Mouse (Mus musculus): ENCODE measurements at regions not wholly inside any gene's neighbourhood (a gene's known extent, or its start where the extent isn't known, plus 50 kb on each side); places are given as distances from the start of the nearest gene placed in this dataset.

DNA sequence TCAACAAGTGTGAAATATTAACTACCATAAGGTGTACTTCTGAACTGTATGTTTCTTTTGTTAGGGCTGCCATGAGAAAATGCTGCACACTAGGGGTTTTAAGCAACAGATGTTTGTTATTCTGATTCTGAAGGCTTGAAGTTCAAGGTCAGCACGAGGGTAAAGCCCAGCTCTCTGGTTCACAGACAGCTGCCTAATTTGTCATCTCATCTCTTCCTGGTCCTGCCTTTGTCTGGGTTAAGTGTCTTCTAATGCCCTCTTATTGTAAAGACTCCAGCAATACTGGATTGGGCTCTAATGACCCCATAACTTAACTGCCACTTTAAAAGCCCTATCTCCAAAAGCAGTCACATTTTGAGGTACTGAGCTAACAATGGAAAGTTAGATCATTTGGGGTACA, 209.9 kb upstream of the Trib2 start:
- in situ Hi-C loops (cut with MboI, MseI), result no loop called here

DNA sequence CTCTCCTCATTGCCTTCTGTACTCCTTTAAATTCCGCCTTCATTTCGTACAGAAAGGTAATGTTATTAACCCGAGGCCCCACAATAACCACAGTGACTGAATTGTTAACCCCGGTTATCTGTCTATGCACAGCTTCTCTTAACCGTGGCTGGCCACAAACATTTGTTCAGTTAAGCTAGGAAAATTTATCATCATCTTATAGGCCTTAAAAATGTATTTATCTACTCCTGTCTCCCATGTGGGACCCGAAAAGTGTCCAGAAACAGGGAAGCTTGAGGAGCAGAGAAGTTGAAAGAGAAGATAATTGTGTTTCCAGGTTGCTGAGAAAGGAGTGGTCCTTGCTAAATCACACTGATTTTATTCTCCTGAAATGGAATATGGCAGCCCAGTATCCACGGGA, 206.6 kb upstream of the Trib2 start:
- in situ Hi-C loops (cut with MboI, MseI), result loop anchor here (25.0 kb wide), 1 partner anchor 486 kb away; no protein-coding TSS in a partner anchor

DNA sequence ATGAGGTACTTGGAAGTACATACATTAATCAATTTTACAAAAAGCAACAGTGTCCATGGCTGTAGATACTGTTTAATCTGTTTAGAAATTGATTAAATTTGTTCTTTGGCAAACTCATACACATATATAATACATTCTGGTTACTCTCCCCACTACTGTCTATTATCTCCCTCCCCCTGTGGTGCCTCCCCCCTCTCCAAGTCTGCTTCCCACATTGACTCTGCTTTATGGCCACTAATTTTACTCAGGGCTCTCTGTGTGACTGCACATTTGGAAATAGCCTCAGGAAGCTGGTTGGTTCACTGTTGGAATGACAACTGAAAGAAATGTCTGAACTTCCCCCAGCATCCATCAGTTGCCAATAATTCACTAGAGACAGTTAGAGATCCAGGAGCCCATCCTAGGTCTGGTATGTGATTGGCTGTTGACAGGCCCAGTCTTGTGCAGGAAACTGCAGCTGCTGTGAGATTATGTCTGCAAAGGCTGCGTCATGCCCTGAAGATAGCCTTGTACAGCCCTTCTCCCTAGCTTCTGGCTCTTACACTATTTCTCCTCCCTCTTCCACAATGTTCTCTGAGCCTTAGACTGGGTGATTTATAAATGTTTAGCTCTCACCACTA, 204.6 kb upstream of the Trib2 start:
- in situ Hi-C loops (cut with MboI, MseI), result loop anchor here (25.0 kb wide), 1 partner anchor 484 kb away; no protein-coding TSS in a partner anchor

DNA sequence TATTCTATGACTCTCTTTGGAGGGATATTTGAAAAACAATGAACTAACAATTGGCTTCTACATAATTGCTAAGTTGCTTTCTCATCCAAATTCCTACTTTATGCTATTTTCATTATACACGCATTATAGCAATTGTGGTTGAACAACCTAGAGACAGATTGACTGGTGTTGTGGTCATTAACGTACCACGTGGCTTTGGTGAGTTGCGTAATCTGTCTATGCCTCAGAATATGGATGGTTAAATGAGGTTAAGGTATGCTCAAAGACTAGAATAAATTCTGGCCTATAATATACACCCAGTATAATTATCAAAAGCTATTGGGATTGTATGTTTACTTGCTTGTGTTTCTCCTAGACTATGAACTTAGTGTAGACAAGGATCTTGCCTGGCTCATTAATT, 201.5 kb upstream of the Trib2 start:
- in situ Hi-C loops (cut with MboI, MseI), result loop anchor here (25.0 kb wide), 1 partner anchor 481 kb away; no protein-coding TSS in a partner anchor

DNA sequence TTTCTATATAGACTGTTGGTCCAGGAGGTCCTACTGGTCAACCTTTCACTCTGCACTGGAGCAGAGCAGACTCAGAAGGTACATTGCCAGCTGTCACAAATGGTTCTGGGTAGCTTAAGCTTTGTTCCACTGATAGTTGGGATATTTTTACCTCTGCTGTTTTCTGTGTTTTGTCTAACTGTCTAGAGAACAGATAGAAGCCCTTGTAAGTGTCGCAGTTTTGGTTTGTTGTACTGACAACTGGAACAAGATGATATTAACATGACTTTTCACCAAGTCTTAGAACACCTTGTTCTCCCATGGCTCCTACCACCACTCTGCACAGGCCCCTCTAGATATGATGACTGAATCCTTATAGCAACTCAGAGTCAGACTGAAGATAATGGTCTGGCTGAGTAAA, 199.9 kb upstream of the Trib2 start:
- in situ Hi-C loops (cut with MboI, MseI), result loop anchor here (25.0 kb wide), 1 partner anchor 479 kb away; no protein-coding TSS in a partner anchor

DNA sequence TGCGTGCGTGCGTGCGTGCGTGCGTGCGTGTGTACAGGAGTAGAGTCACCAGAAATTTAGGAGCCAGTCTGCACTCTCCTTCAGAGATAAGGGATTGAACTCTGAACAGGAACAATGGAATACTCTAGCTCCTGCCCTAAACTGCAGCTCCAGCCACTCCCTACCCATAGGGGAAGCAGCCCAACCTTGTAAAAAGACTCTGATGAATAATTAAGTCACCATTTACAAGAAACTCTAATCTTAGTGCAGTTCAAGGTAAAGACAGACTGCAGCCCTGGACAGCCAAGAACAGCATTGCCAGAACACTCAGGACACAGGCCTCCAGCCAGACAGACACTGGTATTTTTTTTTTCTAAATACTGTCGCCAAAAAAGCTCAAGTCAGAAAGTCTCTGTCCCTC, 198.9 kb upstream of the Trib2 start:
- in situ Hi-C loops (cut with MboI, MseI), result loop anchor here (25.0 kb wide), 1 partner anchor 478 kb away; no protein-coding TSS in a partner anchor

DNA sequence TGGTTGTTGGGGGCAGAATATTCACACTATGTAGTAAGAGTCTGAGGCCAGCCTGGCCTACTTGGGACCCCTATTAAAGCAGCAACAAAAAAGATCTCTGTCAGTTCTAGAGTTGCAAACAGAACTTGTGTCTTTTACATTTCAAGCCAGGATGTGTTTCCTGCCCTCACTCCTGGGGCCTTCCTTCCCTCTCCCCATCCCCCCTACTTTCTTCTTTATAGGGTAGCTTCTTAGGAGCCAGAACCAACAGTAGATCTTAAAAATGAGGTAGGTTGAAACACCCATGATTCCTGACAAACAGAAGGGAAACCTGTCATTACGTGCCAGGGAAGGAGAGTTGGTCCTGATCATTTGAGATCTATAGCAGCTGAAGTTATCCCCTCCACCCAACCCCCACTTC, 198.0 kb upstream of the Trib2 start:
- in situ Hi-C loops (cut with MboI, MseI), result loop anchor here (25.0 kb wide), 1 partner anchor 477 kb away; no protein-coding TSS in a partner anchor

DNA sequence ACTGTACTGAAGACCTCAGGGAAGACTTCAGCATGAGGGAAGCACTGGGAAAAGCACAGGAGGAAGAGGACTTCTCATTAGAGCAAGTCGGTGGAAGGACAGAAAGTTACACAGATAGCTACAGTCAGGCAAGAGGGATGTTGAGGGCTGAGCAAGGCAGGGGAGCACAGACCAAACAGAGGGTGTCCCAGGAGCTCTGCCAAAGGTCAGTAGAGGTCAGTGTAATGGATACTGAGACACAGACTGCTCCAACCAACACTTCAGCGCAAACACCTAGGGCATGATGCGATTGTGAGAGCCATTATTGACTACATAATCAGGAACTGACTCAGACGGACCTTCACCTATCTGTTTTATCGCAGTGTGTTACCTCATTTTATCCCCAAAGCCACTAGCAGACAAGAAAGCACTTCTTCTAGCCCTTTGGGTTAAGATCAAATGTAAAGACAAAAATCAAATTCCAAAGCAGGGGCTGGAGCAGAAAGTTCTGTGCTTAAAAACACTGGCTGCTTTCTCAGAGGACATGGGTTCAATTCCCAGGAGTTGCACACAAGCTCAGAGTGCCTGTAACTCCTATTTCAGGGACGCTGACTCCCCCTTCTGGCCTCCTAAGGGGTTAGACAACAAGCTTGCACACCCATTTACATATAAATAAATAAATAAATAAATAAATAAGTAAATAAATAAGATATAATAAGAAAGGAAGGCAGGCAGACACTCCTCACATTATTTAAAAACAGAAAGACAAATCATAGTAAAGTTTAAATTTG, 197.3 kb upstream of the Trib2 start:
- in situ Hi-C loops (cut with MboI, MseI), result loop anchor here (25.0 kb wide), 1 partner anchor 477 kb away; no protein-coding TSS in a partner anchor

DNA sequence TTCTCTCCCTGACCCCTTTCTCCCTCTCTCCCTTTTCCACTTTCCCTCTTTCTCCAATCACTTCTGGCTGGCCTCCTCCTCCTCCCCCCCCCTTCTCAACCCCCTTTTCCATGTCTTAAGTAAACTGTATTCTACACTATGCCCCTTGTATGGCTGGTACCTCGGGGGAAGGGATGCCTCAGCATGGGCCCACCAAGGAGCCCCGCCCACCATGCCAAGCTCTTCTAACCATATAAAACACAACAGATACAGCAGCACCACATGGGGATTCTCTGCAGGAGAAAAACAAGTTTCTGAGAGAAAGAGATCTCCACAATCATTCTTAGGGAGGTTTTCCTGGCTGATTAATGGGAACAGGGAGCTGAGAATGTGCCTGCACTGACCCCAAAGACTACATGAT, 196.6 kb upstream of the Trib2 start:
- in situ Hi-C loops (cut with MboI, MseI), result loop anchor here (25.0 kb wide), 1 partner anchor 476 kb away; no protein-coding TSS in a partner anchor

DNA sequence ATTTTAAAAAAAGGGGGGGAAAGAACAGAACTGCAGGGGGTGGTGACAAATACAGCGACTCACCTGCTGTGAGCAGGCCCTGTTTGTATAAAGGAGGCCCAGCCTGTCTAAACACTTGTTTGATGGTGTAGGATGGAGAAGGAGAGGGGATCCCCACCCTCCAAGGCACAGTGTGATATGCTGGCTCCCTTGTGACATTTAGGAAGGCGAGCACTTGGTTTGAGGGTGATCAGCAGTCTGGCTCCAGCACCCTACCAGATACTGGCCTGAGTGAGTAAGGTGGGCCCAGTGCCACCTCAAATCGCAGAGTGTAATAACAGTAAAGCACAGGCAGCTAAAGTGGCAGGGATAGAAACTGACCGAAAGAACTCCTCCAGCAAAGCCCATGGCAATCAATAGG, 195.4 kb upstream of the Trib2 start:
- in situ Hi-C loops (cut with MboI, MseI), result loop anchor here (25.0 kb wide), 1 partner anchor 475 kb away; no protein-coding TSS in a partner anchor

DNA sequence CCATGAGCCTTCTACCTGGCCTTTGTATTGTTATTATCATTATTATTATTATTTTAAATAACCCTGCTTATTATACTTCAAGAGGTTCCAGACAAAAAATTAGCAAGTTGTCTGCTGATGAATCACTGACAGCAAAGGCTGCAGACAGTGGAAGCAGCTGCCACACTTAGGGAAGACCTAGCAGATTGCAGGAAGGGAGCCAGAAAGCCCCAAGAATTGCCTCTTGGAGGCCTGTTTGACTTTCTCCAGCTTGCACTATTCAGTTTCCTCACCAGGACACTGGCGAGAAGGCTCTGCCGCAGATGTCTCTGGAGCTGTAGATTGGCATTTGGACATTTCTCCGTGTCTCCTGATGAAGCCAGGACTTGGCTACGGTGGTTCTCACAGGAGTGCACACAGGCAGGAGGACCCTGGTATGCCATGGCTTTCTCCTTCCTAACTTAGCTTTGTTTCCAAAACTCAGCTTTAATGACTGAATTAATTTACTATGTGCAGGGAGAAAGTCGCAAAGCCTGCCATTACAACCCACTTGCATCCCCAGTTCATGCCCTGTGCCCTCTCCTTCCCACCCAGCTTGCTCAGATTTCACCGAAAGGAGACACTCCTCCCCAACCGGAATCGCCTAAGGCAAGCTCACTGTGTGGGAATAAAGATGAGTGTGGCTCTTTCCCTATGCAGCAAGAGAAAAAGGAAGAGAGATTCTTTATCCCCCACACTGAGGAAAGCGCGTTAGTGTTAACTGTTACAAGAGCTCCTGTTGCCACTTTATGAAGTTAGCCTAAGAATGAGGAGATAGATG, 193.3 kb upstream of the Trib2 start:
- in situ Hi-C loops (cut with MboI, MseI), result loop anchor here (5.0 to 25.0 kb wide), 5 partner anchors 83 to 522 kb away; partner anchors contain the start of gene Trib2

DNA sequence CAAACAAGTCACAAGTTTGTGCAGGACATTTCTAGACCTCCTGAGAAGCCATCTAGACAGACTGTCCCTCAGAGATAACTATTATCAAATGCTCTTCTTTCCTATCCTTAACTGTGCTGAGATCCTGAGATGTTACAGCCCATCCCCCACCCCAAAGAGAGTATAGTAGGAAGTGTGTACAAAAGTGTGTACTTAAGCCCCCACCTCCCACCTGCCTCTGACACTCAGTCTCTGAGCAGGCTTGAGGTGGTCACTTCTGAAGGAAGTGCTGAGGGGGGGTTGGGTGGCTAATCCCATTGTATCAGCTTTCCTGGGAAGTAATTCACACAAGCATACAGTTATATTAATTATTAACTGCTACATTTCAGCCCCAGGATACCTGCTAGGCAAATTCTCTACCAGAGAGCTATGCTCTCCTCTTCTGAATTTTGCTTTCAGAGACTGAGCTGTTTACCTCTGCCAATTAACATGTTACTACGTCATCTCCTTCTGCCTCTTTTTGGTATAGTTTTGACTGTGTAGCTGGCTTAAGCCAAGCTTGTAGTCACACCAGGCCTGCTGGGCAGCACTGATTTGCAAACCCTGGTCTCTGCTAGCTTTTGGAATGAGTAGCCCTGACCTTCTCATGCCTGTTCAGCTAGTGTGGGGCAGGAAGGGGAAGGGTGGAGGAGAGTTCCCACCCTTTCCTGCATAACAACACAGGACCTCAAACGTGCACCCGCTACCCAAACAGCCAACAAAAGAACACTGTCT, 192.2 kb upstream of the Trib2 start:
- in situ Hi-C loops (cut with MboI, MseI), result loop anchor here (5.0 to 25.0 kb wide), 5 partner anchors 82 to 523 kb away; partner anchors contain the start of gene Trib2

DNA sequence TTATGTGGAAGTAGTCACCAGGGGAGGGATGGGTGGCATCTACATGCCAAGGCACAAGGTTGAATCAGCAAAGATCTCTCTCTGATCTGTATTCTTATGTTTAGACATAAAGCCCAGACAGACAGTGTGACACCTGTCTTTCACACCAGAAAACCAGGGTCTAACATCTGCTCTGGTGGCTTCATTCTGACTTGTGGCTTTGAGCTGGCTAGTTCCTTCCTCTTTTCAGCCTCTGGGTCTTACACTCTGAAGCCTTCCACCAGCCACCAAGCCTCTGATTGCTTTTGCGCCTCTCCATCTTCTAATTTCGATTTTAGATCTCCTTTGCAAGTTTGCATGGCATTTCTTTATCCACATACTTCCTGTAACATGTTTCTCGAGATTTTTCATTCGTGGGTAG, 191.5 kb upstream of the Trib2 start:
- in situ Hi-C loops (cut with MboI, MseI), result loop anchor here (5.0 to 25.0 kb wide), 5 partner anchors 81 to 524 kb away; partner anchors contain the start of gene Trib2

DNA sequence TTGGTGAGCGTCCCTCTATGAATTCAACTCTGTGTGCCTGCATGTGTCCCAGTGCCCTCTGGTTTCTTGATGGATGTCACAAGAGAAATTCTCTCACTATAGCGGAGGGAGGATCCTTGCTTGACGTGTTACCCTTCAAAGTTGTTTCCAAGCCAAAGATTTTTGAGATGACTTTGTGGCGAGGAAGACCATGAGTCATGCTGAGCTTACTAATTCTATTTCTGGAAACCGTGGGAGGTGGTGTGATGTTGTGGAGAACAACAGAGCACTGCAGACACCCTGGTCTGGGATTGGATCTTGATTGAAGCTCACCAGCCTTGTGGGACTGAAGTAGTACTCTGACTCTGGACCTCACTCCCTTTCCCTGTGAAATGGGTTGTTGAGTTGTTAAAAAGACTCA, 190.0 kb upstream of the Trib2 start:
- in situ Hi-C loops (cut with MboI, MseI), result loop anchor here (5.0 to 25.0 kb wide), 5 partner anchors 79 to 526 kb away; partner anchors contain the start of gene Trib2

DNA sequence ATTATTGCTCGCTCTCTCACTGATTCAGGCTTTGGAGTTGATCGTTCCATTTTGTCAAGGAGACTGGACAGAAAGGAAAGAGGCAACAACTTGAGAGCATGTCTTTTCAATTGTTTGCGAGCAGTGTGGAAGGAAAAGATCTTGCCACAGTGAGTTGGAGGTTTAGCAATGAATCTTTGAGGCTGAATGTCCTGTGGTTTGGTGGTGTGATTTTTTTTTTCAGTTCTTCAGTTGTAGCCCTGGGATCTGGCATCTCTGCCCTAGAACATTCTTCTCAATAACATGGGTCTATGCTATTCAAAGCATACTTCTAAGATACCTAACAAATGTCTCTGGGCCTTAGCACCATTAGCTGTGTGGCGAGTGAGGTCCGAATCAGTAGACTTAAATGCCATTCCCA, 189.6 kb upstream of the Trib2 start:
- in situ Hi-C loops (cut with MboI, MseI), result loop anchor here (5.0 to 25.0 kb wide), 5 partner anchors 79 to 526 kb away; partner anchors contain the start of gene Trib2

DNA sequence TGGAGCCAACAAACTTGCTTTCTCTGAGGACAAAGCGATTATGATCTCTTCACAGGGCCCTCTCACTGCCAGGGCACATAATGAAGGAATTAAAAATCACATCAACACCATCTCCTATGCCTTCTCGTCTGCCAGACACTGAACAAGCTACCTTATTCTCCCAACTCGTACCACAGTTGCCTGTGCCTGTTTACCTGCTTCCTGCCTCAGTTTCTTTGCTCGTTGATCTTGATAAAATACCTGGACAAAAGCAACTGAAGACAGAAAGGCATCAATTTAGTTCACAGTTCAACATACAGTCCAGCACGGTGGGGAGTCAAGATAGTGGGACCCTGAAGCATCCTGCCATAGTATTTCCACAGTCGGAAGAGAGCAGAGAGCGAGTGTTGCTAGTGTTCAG, 185.1 kb upstream of the Trib2 start:
- in situ Hi-C loops (cut with MboI, MseI), result loop anchor here (25.0 kb wide), 1 partner anchor 465 kb away; no protein-coding TSS in a partner anchor

DNA sequence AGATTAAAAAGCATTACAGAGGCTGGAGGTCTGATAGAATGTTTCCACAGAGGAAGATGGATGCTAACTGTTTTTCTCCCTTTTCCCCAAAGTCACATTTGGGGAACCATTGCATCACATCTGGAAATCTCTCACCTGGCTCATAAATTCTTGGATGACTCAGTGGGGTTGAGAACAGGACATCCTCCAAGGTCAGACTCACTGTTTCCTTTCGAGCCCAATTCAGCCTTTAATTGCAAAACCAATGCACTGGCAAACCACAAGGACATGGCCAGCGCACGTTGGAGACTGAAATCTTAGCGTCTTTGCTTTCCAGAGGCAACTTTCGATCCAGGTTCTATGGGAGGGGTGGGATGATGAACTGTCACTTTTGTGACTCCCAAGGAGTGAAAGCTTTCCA, 184.5 kb upstream of the Trib2 start:
- in situ Hi-C loops (cut with MboI, MseI), result loop anchor here (25.0 kb wide), 1 partner anchor 464 kb away; no protein-coding TSS in a partner anchor

DNA sequence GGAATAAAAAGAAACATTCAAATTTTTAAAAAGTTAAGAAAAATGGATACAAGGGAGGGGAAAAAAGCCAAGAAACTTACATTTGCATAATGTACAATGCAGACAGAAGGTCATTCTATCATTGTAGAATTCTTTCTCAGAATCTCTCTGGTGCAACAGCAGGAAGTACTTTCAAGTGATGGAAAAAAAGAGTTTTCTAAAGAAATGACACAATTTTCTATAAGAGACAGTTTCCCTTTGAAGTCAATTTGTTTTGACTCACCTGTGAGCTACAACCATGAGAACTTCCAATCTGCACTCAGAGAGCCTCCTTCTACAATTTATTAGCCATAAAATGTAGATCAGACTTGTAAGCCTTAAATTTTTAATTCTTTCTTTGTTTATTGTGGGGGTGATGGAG, 181.6 kb upstream of the Trib2 start:
- in situ Hi-C loops (cut with MboI, MseI), result loop anchor here (10.0 kb wide), 1 partner anchor 294 kb away; no protein-coding TSS in a partner anchor

DNA sequence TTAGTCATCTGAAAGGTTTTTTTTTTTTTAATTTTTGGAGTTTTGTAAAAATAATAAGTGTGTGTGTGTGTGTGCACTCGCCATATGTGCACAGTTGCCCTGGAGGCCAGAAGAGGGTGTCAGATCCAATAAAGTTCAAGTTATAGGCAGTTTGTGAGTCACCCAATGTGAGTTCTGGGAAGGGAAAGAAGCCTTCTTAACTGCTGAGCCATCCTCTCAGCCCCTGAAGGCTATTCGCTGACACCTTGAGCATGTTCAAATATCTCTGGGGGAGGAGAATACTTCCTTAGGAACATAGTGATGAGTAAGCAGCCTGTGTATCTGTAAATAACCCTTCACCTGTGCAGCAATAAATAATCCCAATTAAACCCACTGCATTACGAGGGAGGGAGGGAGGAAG, 177.1 kb upstream of the Trib2 start:
- in situ Hi-C loops (cut with MboI, MseI), result loop anchor here (10.0 kb wide), 1 partner anchor 289 kb away; no protein-coding TSS in a partner anchor

DNA sequence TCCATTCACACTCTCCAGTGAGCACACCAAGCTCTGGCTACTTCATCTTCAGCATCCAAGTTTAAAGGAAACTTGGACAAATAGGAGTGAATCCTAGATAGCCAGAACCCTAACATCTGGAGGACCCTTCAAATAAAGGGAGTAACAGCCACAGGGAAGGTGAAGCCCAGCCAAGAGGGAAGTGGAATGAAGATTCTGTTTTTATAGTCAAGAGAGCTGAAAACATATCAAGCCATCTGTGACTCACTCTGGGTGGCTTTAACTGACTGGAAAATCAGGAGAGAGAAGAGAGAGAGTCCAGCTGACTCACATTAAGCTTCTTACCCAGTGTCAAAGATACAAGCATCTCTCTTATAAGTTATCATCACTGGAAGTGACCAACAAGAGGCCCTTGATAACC, 169.6 kb upstream of the Trib2 start:
- in situ Hi-C loops (cut with MboI, MseI), result no loop called here
